Mouse (Mus musculus) bone marrow macrophage, adult 2 months (primary cell): ENCODE data around the gene Dennd1b.

ENCODE experiments used
- CTCF ChIP-seq: IDR thresholded peaks from 2 replicates; pipeline ENCODE4 v1.5.1; 2012; ENCODE audit warnings: low read depth, mild to moderate bottlenecking, low read length, moderate library complexity
- POLR2A ChIP-seq: IDR thresholded peaks from 2 replicates; pipeline ENCODE4 v1.6.1; 2012; ENCODE audit warnings: mild to moderate bottlenecking, low read depth, low read length, borderline replicate concordance

GRCm38 (mm10) chr1:139006000-139006399 is 42.8 kb downstream of the Dennd1b start:
- no peak for TF ChIP-seq CTCF
- TF ChIP-seq POLR2A, result no peak
